In the genomic region with DNA sequence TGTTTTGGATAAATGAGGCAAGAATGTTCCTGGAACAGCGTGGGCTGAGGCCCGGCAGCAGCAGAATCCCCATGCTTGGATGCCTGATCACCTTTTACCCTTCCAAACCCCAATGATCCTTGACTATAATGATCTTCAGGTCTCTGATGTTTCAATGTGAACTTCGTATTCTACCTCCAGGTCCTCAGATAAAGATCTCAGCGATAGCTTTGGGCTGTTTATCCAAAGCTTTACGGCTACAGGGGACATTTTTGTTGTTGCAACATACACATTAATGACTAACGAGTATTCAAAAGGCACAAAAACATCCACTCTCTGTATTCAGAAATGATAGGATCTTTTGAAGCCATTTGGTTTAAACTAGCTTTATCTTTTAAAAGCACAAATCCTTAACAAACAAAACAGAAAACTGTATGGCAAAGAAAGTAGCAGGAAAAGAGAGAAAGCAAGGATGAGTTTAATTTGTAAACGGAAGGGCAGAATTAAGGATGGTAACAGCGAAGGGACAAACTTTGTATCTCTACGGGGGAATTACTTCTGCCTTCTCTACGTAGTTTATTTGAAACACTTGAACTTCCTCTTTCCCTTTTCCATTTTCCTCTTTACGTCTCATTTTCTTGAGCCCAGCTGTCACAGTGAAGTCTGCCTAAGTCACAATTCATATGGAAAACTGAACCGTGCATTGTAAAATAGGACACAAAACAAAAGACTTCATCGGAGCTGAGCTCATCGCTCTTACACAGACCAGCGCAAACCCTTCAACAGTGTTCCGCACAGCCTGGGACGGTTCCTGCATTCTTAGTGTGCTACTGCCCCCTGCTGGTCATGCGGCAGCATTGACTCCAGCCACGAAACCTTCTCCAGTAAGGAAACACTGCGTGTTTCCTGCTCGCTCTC, we compare ENCODE assay signal across 8 mouse cellular contexts.
DNase-seq lines count a peak whose midpoint lies in the region; ATAC-seq and TF ChIP-seq lines count a peak whose summit lies in the region.

No protein-coding gene starts in this region.

- H3K27ac ChIP-seq in forebrain, embryonic 10.5 days, result peak overlapping the region; percentile 65
- H3K27ac ChIP-seq in heart, embryonic 15.5 days, result peak overlapping the region; percentile 67
- H3K27ac ChIP-seq in liver, embryonic 14.5 days, result no peak overlapping the region
- H3K27ac ChIP-seq in neural tube, embryonic 11.5 days (ENCODE audit: low read depth, low read length), result no peak overlapping the region
- H3K27ac ChIP-seq in stomach, postnatal 0 days (replicated peaks), result peak overlapping the region; percentile 46

- peaks cover 15% of the 10 kb centered on the region for H3K4me1 ChIP-seq in forebrain, embryonic 10.5 days
- H3K4me1 ChIP-seq in heart, embryonic 15.5 days (replicated peaks), result peaks cover 11% of the 10 kb centered on the region
- H3K4me1 ChIP-seq in liver, embryonic 14.5 days (replicated peaks; ENCODE audit: control insufficient read depth in 2 of 2, insufficient read depth in 2 of 2, low read length in 1 of 2), result peaks cover 0 to 7% of the 10 kb centered on the region in 2 experiments; a peak in 3 of 4 replicates
- no peaks in the 10 kb centered on the region for H3K4me1 ChIP-seq in neural tube, embryonic 11.5 days (ENCODE audit: control insufficient read depth, insufficient read depth, low read length)
- H3K4me1 ChIP-seq in stomach, postnatal 0 days (replicated peaks; ENCODE audit: control insufficient read depth, insufficient read depth), result no peaks in the 10 kb centered on the region

- peak overlapping the region; percentile 52 for H3K4me3 ChIP-seq in forebrain, embryonic 10.5 days
- H3K4me3 ChIP-seq in heart, embryonic 15.5 days, result peak overlapping the region; percentile 58
- H3K4me3 ChIP-seq in liver, embryonic 14.5 days (ENCODE audit: insufficient read depth in 1 of 2, low read depth in 2 of 2, low read length in 2 of 2), result peak overlapping the region; percentile 52 to 70
- peak overlapping the region; percentile 28 for H3K4me3 ChIP-seq in neural tube, embryonic 11.5 days (ENCODE audit: low read depth, low read length)
- H3K4me3 ChIP-seq in stomach, postnatal 0 days (ENCODE audit: low read depth, low read length), result peak overlapping the region; percentile 45

- DNase-seq in CD8-positive naive resting alpha-beta T cell, adult 2 months (ENCODE audit: low read depth in 2 of 2, low spot score in 2 of 2), result peak; percentile 87 to 92
- DNase-seq in c-Kit-positive CD71-negative TER-119-negative erythroid progenitor cells, embryonic 14.5 days (ENCODE audit: low read depth), result peak; percentile 86
- DNase-seq in forebrain, embryonic 10.5 days (ENCODE audit: extremely low spot score, low spot score), result peak; percentile 89
- peak; percentile 87 to 89 for DNase-seq in kidney, postnatal 25 days
- peak; percentile 63 to 70 (median 68) for DNase-seq in liver, embryonic 14.5 days (ENCODE audit: low read depth in 3 of 3, low spot score in 3 of 3)
- DNase-seq in neural tube, embryonic 11.5 days (ENCODE audit: low spot score), result peak; percentile 89
- DNase-seq in stomach, postnatal 0 days (ENCODE audit: low spot score), result peak; percentile 92

- no peaks in the 10 kb centered on the region for H3K9me3 ChIP-seq in forebrain, embryonic 10.5 days
- no peaks in the 10 kb centered on the region for H3K9me3 ChIP-seq in heart, embryonic 15.5 days (replicated peaks)
- H3K9me3 ChIP-seq in liver, embryonic 14.5 days (ENCODE audit: control insufficient read depth, low read length), result no peaks in the 10 kb centered on the region
- no peaks in the 10 kb centered on the region for H3K9me3 ChIP-seq in neural tube, embryonic 11.5 days (ENCODE audit: control insufficient read depth, low read length)
- H3K9me3 ChIP-seq in stomach, postnatal 0 days (ENCODE audit: control insufficient read depth, low read length), result no peaks in the 10 kb centered on the region

- ATAC-seq in heart, embryonic 15.5 days (replicated peaks; ENCODE audit: insufficient number of reproducible peaks, insufficient read depth, low FRiP score, low read depth), result peak; percentile 83
- ATAC-seq in liver, embryonic 14.5 days (ENCODE audit: insufficient read depth), result peak; percentile 68
- ATAC-seq in neural tube, embryonic 11.5 days (ENCODE audit: insufficient read depth, low FRiP score, low TSS enrichment), result peak; percentile 86
- peak; percentile 89 for ATAC-seq in stomach, postnatal 0 days (ENCODE audit: low FRiP score, low TSS enrichment)

- 11% methylated on average over 21 of the region's 21 CpGs for WGBS in forebrain, embryonic 10.5 days
- 8% methylated on average over 21 of the region's 21 CpGs for WGBS in heart, embryonic 15.5 days
- 5% methylated on average over 21 of the region's 21 CpGs for WGBS in liver, embryonic 14.5 days (ENCODE audit: insufficient replicate concordance)
- WGBS in neural tube, embryonic 11.5 days, result 12% methylated on average over 21 of the region's 21 CpGs
- 5% methylated on average over 21 of the region's 21 CpGs for WGBS in stomach, postnatal 0 days

- peak overlapping the region; percentile 49 for H3K9ac ChIP-seq in heart, embryonic 15.5 days
- H3K9ac ChIP-seq in liver, embryonic 14.5 days (replicated peaks), result peak overlapping the region; percentile 43
- peak overlapping the region; percentile 23; the same call in 1 of the 2 replicates for H3K9ac ChIP-seq in neural tube, embryonic 11.5 days (ENCODE audit: low read length)
- H3K9ac ChIP-seq in stomach, postnatal 0 days (ENCODE audit: low read length), result peak overlapping the region; percentile 43

- TF ChIP-seq CTCF in liver, embryonic 14.5 days (IDR thresholded peaks at IDR 0.05; ENCODE audit: low read depth), result peak; percentile 96
- peak; percentile 99 for TF ChIP-seq CTCF in stomach, postnatal 0 days (IDR thresholded peaks at IDR 0.05; ENCODE audit: low read depth)

- peaks cover 44% of the 10 kb centered on the region for H3K27me3 ChIP-seq in forebrain, embryonic 10.5 days (ENCODE audit: poor library complexity, severe bottlenecking)
- H3K27me3 ChIP-seq in heart, embryonic 15.5 days, result no peaks in the 10 kb centered on the region
- H3K27me3 ChIP-seq in liver, embryonic 14.5 days (ENCODE audit: control insufficient read depth, insufficient read depth, low read length), result peaks cover 4% of the 10 kb centered on the region; the same call in 1 of the 2 replicates
- 0 out of 2 replicates have a peak, but pooled peaks cover 2% of the 10 kb centered on the region for H3K27me3 ChIP-seq in neural tube, embryonic 11.5 days (ENCODE audit: control insufficient read depth, insufficient read depth, low read length)
- no peaks in the 10 kb centered on the region for H3K27me3 ChIP-seq in stomach, postnatal 0 days (ENCODE audit: control insufficient read depth, insufficient read depth, low read length)

- TF ChIP-seq EP300 in liver, embryonic 14.5 days (IDR thresholded peaks at IDR 0.05; ENCODE audit: low read depth), result no peak
- TF ChIP-seq EP300 in stomach, postnatal 0 days (optimal IDR thresholded peaks at IDR 0.05), result no peak

- peak overlapping the region; percentile 75 for H3K4me2 ChIP-seq in heart, embryonic 15.5 days
- peak overlapping the region; percentile 70 for H3K4me2 ChIP-seq in liver, embryonic 14.5 days (ENCODE audit: low read depth)
- peak overlapping the region; percentile 46 for H3K4me2 ChIP-seq in neural tube, embryonic 11.5 days (ENCODE audit: low read depth)
- peak overlapping the region; percentile 64 for H3K4me2 ChIP-seq in stomach, postnatal 0 days (replicated peaks; ENCODE audit: low read depth)

- no peaks in the 10 kb centered on the region for H3K36me3 ChIP-seq in forebrain, embryonic 10.5 days (replicated peaks)
- H3K36me3 ChIP-seq in heart, embryonic 15.5 days, result no peaks in the 10 kb centered on the region
- H3K36me3 ChIP-seq in liver, embryonic 14.5 days (replicated peaks; ENCODE audit: control insufficient read depth, insufficient read depth, low read depth), result no peaks in the 10 kb centered on the region
- no peaks in the 10 kb centered on the region for H3K36me3 ChIP-seq in neural tube, embryonic 11.5 days (ENCODE audit: control insufficient read depth, insufficient read depth, low read length)
- no peaks in the 10 kb centered on the region for H3K36me3 ChIP-seq in stomach, postnatal 0 days (ENCODE audit: control insufficient read depth, insufficient read depth, low read length)

Comparison
In these comparisons a context has a peak if more than half of its experiments do, and no peak if none do; other contexts are left out.
1. H3K27ac ChIP-seq: peak in forebrain, embryonic 10.5 days (single experiment), heart, embryonic 15.5 days (single experiment) and stomach, postnatal 0 days (single experiment); none in liver, embryonic 14.5 days (single experiment) and neural tube, embryonic 11.5 days (single experiment).
2. Peak in every context shown above with its lines, with median percentiles within 50 percentile points of each other: DNase-seq, H3K4me3 ChIP-seq, ATAC-seq, H3K4me2 ChIP-seq and H3K9ac ChIP-seq.